Mouse (Mus musculus) stomach, embryonic 14.5 days (tissue): ENCODE measurements around the gene Mllt3. TPM values are rescaled to one million over a fixed set of nuclear protein-coding genes. Genes with fewer than 3 reads are reported as not detected.

Source experiments
- ATAC-seq: fragments of 200-750 bp; cut with Nextera tagmentation; 2 replicates; pipeline ENCODE4 v1.8.0; 2017; ENCODE audit warnings: low read depth, moderate TSS enrichment; ENCODE audit not compliant: insufficient number of reproducible peaks, insufficient read depth, low FRiP score
- H3K27ac ChIP-seq: fragments of 300-500 bp; sonication (generic); 2 replicates; pipeline ENCODE4 v1.5.1; 2014; ENCODE audit warnings: mild to moderate bottlenecking, low read length, moderate library complexity, mixed read lengths
- H3K27me3 ChIP-seq: fragments of 300-500 bp; sonication (generic); 2 replicates; pipeline ENCODE4 v1.6.1; 2014; ENCODE audit warnings: low read length, control low read depth, mixed read lengths; ENCODE audit not compliant: control insufficient read depth, insufficient read depth
- H3K36me3 ChIP-seq: fragments of 300-500 bp; sonication (generic); 2 replicates; pipeline ENCODE4 v1.6.1; 2014; ENCODE audit warnings: mild to moderate bottlenecking, control low read depth, low read length, moderate library complexity, mixed read lengths; ENCODE audit not compliant: control insufficient read depth, insufficient read depth
- H3K4me1 ChIP-seq: fragments of 300-500 bp; sonication (generic); 2 replicates; pipeline ENCODE4 v1.6.1; 2014; ENCODE audit warnings: low read length, control low read depth, mixed read lengths; ENCODE audit not compliant: control insufficient read depth, insufficient read depth
- H3K4me2 ChIP-seq: fragments of 300-500 bp; sonication (generic); replicated peaks from 2 replicates; pipeline ENCODE4 v1.6.1; 2014; ENCODE audit warnings: low read depth, low read length, control low read depth
- H3K4me3 ChIP-seq: fragments of 300-500 bp; sonication (generic); 2 replicates; pipeline ENCODE4 v1.5.1; 2014; ENCODE audit warnings: low read depth, low read length, control low read depth
- H3K9ac ChIP-seq: fragments of 300-500 bp; sonication (generic); replicated peaks from 2 replicates; pipeline ENCODE4 v1.6.1; 2014; ENCODE audit warnings: low read depth, mild to moderate bottlenecking, control low read depth, low read length, moderate library complexity, mixed read lengths
- H3K9me3 ChIP-seq: fragments of 300-500 bp; sonication (generic); 2 replicates; pipeline ENCODE4 v1.6.1; 2016; ENCODE audit warnings: low read depth, low read length, control low read depth; ENCODE audit not compliant: control insufficient read depth
- WGBS: fragments of 180-500 bp; shearing (Covaris S2); extraction: QIAGEN DNeasy Blood & Tissue Kit; methylation state at CpG from one replicate; pipeline ENCODE4 v1.1.7; 2014; 5-methylcytosine and 5-hydroxymethylcytosine counted together
- polyA plus RNA-seq: library from polyadenylated mRNA; unstranded; fragments of >200 nt; fragmentation: Nextera tagmentation; extraction: Ambion mirVana; gene quantifications from 2 replicates; pipeline ENCODE4 v1.2.1, GENCODE M21; 2014

Gene Mllt3
- polyA plus RNA-seq: 43.1 and 44.8 TPM in 2 replicates

DNA sequence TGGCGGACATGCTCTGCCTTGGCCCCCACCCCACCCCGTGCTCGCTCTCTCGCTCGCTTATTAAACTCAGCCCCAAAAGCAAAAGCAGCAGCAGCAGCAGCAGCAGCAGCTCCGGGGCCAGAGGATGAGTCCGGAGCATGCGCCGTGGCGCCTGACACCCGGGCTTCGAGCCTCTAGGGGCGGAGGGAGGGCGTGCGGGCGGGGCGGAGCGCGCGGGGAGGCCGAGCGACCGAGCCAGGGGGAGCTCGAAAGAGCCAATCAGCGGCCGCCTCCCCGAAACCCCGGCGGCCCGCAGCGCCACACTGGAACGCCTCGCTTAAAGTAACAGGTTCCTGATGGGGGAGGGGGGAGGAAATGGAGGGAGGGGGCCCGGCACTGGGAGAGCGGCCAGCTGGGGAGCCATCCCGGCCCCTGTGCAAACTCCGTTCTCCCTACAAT lies at the start of gene Mllt3:
Gene Mllt3, minus strand, starts transcription at position 149 of the 438 bp plus-strand sequence.
- 0% methylated on average over 37 of the region's 37 CpGs for WGBS
- peak within 1 kb of the TSS; percentile 84 for H3K4me3 ChIP-seq
- ATAC-seq: peak; percentile 95
- H3K9ac ChIP-seq: peak within 1 kb of the TSS; percentile 73
- H3K9me3 ChIP-seq: no peaks in the 10 kb centered on the region
- no peaks in the 10 kb centered on the region for H3K27me3 ChIP-seq
- H3K36me3 ChIP-seq: no peaks in the 10 kb centered on the region
- H3K27ac ChIP-seq: peak within 1 kb of the TSS; percentile 96
- H3K4me2 ChIP-seq: peak within 1 kb of the TSS; percentile 86
- H3K4me1 ChIP-seq: peaks cover 12% of the 10 kb centered on the region; the same call in 1 of the 2 replicates

DNA sequence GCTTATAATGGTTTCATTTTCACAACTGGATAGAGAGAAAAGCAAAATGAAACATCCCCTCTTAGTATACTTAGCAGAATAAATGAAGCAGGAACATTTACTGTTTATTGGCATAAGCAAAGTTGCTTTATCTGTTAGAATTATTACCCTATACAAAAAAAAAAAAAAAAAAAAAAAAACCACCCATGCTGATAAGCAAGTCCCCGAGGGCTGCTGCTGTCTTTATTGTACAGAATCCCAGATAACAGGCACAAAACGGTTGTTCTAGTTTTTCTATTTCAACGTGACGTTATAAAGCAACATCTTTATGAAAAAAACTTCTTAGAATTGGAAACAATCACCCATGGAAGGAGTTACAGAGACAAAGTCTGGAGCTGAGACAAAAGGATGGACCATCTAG lies 49.2 kb upstream of the Mllt3 start:
- Histone ChIP-seq H3K4me1 (no peaks in the 10 kb centered on the region), H3K27ac (no peak overlapping the region), H3K9ac (no peak overlapping the region), H3K4me3 (no peak overlapping the region), H3K4me2 (no peak overlapping the region), H3K27me3 (no peaks in the 10 kb centered on the region), H3K36me3 (no peaks in the 10 kb centered on the region), H3K9me3 (no peaks in the 10 kb centered on the region)
- 71% methylated on average over 4 of the region's 4 CpGs for WGBS
- no peak for ATAC-seq

DNA sequence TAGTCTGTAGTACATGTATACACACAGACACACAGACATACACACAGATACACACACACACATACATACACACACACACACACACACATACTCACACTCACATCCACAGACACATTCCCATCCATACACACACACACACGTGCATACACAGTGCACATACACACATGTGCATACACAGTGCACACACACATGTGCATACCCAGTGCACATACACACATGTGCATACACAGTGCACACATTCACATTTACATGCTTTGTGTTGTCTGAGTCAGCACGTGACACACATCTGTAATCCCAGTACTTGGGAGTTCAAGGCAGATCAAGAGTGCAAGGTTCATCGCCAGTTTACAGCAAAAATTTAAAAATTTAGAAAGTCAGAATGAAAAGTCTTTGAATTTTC lies 48.7 kb upstream of the Mllt3 start:
- Histone ChIP-seq H3K4me3 (no peak overlapping the region), H3K4me2 (no peak overlapping the region), H3K36me3 (no peaks in the 10 kb centered on the region), H3K27ac (no peak overlapping the region), H3K27me3 (no peaks in the 10 kb centered on the region), H3K9ac (no peak overlapping the region), H3K9me3 (no peaks in the 10 kb centered on the region), H3K4me1 (no peaks in the 10 kb centered on the region)
- WGBS: 87% methylated on average over 3 of the region's 3 CpGs
- ATAC-seq: no peak

DNA sequence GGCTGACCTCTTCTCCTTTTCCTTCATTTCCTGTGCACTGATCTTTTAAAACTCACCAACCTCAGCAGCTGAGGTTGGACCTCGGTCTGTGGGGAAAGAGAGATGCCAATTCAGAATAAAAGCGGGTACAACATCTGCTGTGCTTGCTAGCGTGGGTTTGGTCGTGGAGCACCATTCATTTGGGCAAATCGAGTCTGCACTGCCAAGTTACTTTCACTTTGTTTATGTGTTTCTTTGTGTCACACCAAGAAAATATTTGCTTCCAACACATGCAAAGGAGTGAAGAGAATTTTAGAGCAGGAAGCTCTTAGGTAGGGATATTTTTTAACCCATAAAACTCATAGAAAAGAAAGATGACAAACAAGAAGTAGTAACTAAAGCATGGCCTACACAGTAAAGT lies 48.3 kb upstream of the Mllt3 start:
- Histone ChIP-seq H3K4me3 (no peak overlapping the region), H3K27me3 (no peaks in the 10 kb centered on the region), H3K9me3 (no peaks in the 10 kb centered on the region), H3K9ac (no peak overlapping the region), H3K4me2 (no peak overlapping the region), H3K27ac (no peak overlapping the region), H3K4me1 (no peaks in the 10 kb centered on the region), H3K36me3 (no peaks in the 10 kb centered on the region)
- ATAC-seq: no peak
- WGBS: 72% methylated on average over 5 of the region's 5 CpGs

DNA sequence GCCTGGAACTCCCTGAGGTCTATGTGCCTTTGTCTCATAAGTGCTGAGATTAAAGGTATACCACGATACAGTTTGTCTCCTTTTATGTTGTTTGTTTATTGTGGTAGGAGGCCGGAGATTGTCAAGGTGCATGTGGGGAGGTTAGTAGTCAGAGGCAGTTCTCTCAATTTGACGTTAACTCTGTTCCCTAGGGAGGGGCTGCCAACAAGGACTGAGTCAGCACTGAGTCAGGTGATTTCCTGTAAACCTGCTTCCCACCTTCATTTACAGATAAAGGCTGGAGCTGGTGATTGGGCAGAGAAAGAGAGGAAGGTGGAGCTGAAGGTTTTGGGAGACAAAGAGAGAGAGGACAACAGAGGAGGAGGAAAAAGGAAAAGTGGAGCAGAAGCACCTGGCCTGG lies 45.8 kb upstream of the Mllt3 start:
- no peak for ATAC-seq
- WGBS: 59% methylated on average over 3 of the region's 3 CpGs
- H3K4me2 ChIP-seq: no peak overlapping the region

DNA sequence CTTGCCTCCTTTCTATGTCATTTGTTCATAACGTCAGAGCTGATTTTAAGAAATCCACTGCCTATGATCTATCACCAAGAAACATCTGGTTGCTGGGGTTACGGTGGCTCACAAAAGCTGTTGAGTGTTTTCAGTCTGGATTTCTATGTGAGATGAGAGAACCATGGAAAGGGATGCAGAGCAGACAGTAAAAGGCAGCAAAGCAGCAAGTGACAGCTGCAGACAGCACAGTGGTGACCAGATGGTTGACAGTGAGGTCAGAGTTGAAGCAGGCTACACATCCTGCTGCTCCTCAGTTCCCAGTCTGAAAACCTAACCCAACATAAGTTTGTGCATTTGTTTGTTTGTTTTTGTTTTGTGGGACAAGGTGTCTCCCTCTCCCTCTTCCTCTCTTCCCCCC lies 42.2 kb upstream of the Mllt3 start:
- no peak for ATAC-seq
- Histone ChIP-seq H3K9me3 (no peaks in the 10 kb centered on the region), H3K36me3 (no peaks in the 10 kb centered on the region), H3K4me3 (no peak overlapping the region), H3K4me1 (no peaks in the 10 kb centered on the region), H3K9ac (no peak overlapping the region), H3K27ac (no peak overlapping the region), H3K4me2 (no peak overlapping the region), H3K27me3 (no peaks in the 10 kb centered on the region)
- 51% methylated on average over 2 of the region's 2 CpGs for WGBS

More for the DNA sequence above, 45.8 kb upstream of the Mllt3 start:
- no peaks in the 10 kb centered on the region for H3K4me1 ChIP-seq
- no peaks in the 10 kb centered on the region for H3K27me3 ChIP-seq
- H3K27ac ChIP-seq: no peak overlapping the region
- H3K4me3 ChIP-seq: no peak overlapping the region
- no peak overlapping the region for H3K9ac ChIP-seq
- H3K36me3 ChIP-seq: no peaks in the 10 kb centered on the region
- H3K9me3 ChIP-seq: no peaks in the 10 kb centered on the region

DNA sequence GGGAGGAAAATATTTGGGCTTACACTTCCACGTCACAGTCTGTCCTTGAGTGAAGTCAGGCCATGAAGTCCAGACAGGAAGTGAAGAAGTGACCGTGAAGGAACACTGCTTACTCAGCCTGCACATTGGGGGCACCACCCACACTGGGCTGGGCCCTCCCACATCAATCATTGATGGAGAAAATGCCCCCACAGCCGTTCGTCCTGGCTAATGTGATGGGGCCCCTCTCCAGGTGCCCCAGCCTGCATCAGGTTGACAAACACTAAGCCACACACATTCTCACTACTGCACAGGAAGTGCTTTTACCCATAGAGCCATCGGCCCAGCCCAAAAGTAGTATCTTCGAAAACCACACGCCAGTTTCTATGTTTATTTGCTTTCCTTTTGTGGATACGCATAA lies 13.1 kb upstream of the Mllt3 start:
- H3K4me3 ChIP-seq: no peak overlapping the region
- H3K4me1 ChIP-seq: no peaks in the 10 kb centered on the region
- no peaks in the 10 kb centered on the region for H3K36me3 ChIP-seq
- 54% methylated on average over 8 of the region's 8 CpGs for WGBS
- H3K27me3 ChIP-seq: no peaks in the 10 kb centered on the region
- H3K4me2 ChIP-seq: no peak overlapping the region
- ATAC-seq: no peak
- no peak overlapping the region for H3K9ac ChIP-seq
- no peaks in the 10 kb centered on the region for H3K9me3 ChIP-seq
- H3K27ac ChIP-seq: no peak overlapping the region

DNA sequence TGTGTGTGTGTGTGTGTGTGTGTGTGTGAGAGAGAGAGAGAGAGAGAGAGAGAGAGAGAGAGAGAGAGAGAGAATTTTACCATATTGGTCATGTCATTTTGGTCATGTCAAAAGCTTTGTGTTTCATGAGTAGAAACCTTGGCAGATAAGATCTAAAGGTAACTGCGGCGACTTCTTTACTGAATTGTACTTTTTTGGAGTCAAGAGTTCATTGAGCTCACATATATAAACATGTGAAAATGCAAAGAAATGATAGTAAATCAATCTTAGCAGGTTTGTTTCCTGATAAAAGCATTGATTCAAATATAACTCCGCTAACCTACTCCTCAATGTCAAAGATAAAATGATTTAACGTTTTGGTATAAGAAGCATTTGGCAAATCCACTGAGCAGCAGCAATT lies 12.0 kb upstream of the Mllt3 start:
- Histone ChIP-seq H3K27ac (no peak overlapping the region), H3K4me2 (no peak overlapping the region), H3K4me3 (no peak overlapping the region), H3K9ac (no peak overlapping the region), H3K27me3 (no peaks in the 10 kb centered on the region), H3K9me3 (no peaks in the 10 kb centered on the region), H3K4me1 (no peaks in the 10 kb centered on the region), H3K36me3 (no peaks in the 10 kb centered on the region)
- WGBS: 60% methylated on average over 4 of the region's 4 CpGs
- no peak for ATAC-seq

DNA sequence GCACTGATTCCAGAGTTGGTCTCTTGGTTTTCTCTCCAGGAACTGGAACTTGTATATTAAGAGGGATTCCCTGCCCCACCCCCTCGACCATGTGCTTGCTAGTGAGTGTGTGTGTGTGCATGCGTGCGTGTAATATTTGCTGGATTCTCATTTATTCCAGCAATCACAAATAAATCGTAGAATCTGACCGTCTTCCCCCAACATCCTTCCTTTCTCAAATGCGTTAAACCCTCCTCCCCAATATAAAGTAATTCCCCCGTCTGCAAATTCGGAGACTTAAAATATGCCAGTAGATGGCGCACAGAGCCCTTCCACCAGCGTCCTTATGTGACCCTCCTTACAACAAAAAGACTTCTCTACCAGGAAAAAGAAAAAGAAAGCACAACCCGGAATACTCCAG lies 2.2 kb upstream of the Mllt3 start:
- H3K4me3 ChIP-seq: 0 out of 2 replicates have a peak overlapping the region, but pooled peaks have one; percentile 7
- no peaks in the 10 kb centered on the region for H3K27me3 ChIP-seq
- no peak overlapping the region for H3K27ac ChIP-seq
- 2% methylated on average over 11 of the region's 11 CpGs for WGBS
- H3K9me3 ChIP-seq: no peaks in the 10 kb centered on the region
- peak overlapping the region; percentile 86; the same call in 1 of the 2 replicates for H3K4me2 ChIP-seq
- H3K36me3 ChIP-seq: no peaks in the 10 kb centered on the region
- H3K9ac ChIP-seq: no peak overlapping the region
- 0 out of 2 replicates have a peak, but pooled peaks cover 5% of the 10 kb centered on the region for H3K4me1 ChIP-seq
- no peak for ATAC-seq
